Mouse (Mus musculus): ENCODE measurements at regions not wholly inside any gene's neighbourhood (a gene's known extent, or its start where the extent isn't known, plus 50 kb on each side); places are given as distances from the start of the nearest gene placed in this dataset.

DNA sequence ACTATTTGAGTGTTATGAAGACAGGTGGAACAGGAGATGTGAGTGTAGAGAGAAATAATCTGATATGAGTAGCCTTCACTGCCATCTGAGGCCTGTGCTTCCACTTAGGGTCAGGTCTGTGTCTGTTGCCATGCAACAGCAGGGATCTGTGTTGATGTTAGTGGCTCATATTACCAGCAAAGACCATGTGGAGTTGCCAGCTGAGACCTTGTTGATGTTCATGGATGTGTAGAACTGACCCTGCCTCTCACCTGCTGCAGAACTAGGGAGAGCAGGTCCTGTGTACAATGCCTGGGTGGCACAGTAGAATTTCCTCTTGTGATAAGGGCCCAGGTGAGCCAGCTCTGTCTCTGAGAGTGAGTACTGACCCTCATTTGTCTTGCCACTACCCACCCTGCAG lies 72.2 kb upstream of the Kcnh8 start:
- TF ChIP-seq CTCF (IDR thresholded peaks at IDR 0.05; ENCODE audit: borderline replicate concordance, control insufficient read depth, extremely low read depth, insufficient read depth, low read length, poor library complexity), result no peak
- no peak for TF ChIP-seq POLR2A (IDR thresholded peaks at IDR 0.05; ENCODE audit: control insufficient read depth, extremely low read depth, insufficient read depth, low read length, poor library complexity)
